Mouse (Mus musculus) MEL (cell line): ENCODE data around the gene Itpr2. TPM values are rescaled to one million over a fixed set of nuclear protein-coding genes. Genes with fewer than 3 reads are reported as not detected.

Experiments
- DNase-seq: peaks from one replicate; pipeline ENCODE4 v3.0.0; 2011; ENCODE audit warnings: low read depth, low spot score
- H3K27ac ChIP-seq: 2 replicates; pipeline ENCODE4 v1.5.1; 2012; ENCODE audit warnings: low read depth, mild to moderate bottlenecking, control low read depth, low read length, moderate library complexity; ENCODE audit not compliant: control insufficient read depth
- H3K27me3 ChIP-seq, 2 experiments: fragments of 150-350 bp in 1 of 2; sonication (generic) in 1 of 2; 2 replicates each; pipeline ENCODE4 v1.6.1; 2012; ENCODE audit warnings: low read length in 2 of 2, mild to moderate bottlenecking in 2 of 2, improper control_type of control experiment in 1 of 2, moderate library complexity in 1 of 2; ENCODE audit not compliant: insufficient read depth in 2 of 2, control insufficient read depth in 1 of 2
- H3K36me3 ChIP-seq, 2 experiments: 2 replicates each; pipeline ENCODE4 v1.6.1; 2012 to 2014; ENCODE audit warnings: low read length in 2 of 2, improper control_type of control experiment in 1 of 2, inconsistent platforms in 1 of 2, mild to moderate bottlenecking in 1 of 2; ENCODE audit not compliant: insufficient read depth in 2 of 2, control insufficient read depth in 1 of 2
- H3K4me1 ChIP-seq, 2 experiments: fragments of 150-350 bp in 1 of 2; sonication (generic) in 1 of 2; 2 replicates each; pipeline ENCODE4 v1.6.1; 2012; ENCODE audit warnings: low read length in 2 of 2, improper control_type of control experiment in 1 of 2, mild to moderate bottlenecking in 1 of 2; ENCODE audit not compliant: insufficient read depth in 2 of 2, control insufficient read depth in 1 of 2
- H3K4me3 ChIP-seq, 2 experiments: fragments of 150-350 bp in 1 of 2; sonication (generic) in 1 of 2; 2 replicates each; pipeline ENCODE4 v1.5.1; 2012; ENCODE audit warnings: low read depth in 2 of 2, low read length in 2 of 2, mild to moderate bottlenecking in 2 of 2, moderate library complexity in 2 of 2, control low read depth in 1 of 2, improper control_type of control experiment in 1 of 2; ENCODE audit not compliant: control insufficient read depth in 1 of 2, insufficient read depth in 1 of 2
- H3K79me2 ChIP-seq: 2 replicates; pipeline ENCODE4 v1.6.1; 2012; ENCODE audit warnings: mild to moderate bottlenecking, low read length, moderate library complexity; ENCODE audit not compliant: control insufficient read depth, poor library complexity, insufficient read depth
- H3K9ac ChIP-seq: 2 replicates; pipeline ENCODE4 v1.6.1; 2012; ENCODE audit warnings: low read depth, mild to moderate bottlenecking, control low read depth, low read length, moderate library complexity; ENCODE audit not compliant: control insufficient read depth, poor library complexity, severe bottlenecking
- H3K9me3 ChIP-seq: fragments of 150-350 bp; sonication (generic); replicated peaks from 2 replicates; pipeline ENCODE4 v1.6.1; 2012; ENCODE audit warnings: mild to moderate bottlenecking, low read length, improper control_type of control experiment, moderate library complexity; ENCODE audit not compliant: insufficient read depth
- BHLHE40 ChIP-seq: IDR thresholded peaks from 2 replicates; pipeline ENCODE4 v1.6.1; 2012; ENCODE audit warnings: low read depth, mild to moderate bottlenecking, inconsistent platforms, low read length, improper control_type of control experiment, borderline replicate concordance
- CHD2 ChIP-seq: IDR thresholded peaks from 2 replicates; pipeline ENCODE4 v1.6.1; 2011; ENCODE audit warnings: low read length, improper control_type of control experiment
- CTCF ChIP-seq, 3 experiments: IDR thresholded peaks in 2 of 3; conservative IDR thresholded peaks in 1 of 3; 2 replicates each; pipeline ENCODE4 v1.5.1; 2011 to 2012; ENCODE audit warnings: low read length in 3 of 3, low read depth in 2 of 3, mild to moderate bottlenecking in 2 of 3, improper control_type of control experiment in 1 of 3, inconsistent platforms in 1 of 3, mixed read lengths in 1 of 3, moderate library complexity in 1 of 3; ENCODE audit not compliant: control insufficient read depth in 1 of 3, insufficient read depth in 1 of 3, poor library complexity in 1 of 3, severe bottlenecking in 1 of 3
- ELF1 ChIP-seq: IDR thresholded peaks from 2 replicates; pipeline ENCODE4 v1.6.1; 2014; ENCODE audit warnings: low read depth, mild to moderate bottlenecking, inconsistent platforms, low read length, improper control_type of control experiment, moderate library complexity
- EP300 ChIP-seq, 2 experiments: IDR thresholded peaks; 2 replicates each; pipeline ENCODE4 v1.6.1; 2011; ENCODE audit warnings: improper control_type of control experiment in 2 of 2, low read length in 2 of 2, low read depth in 1 of 2, mild to moderate bottlenecking in 1 of 2
- ETS1 ChIP-seq: IDR thresholded peaks from 2 replicates; pipeline ENCODE4 v1.6.1; 2012; ENCODE audit warnings: low read depth, mild to moderate bottlenecking, inconsistent platforms, low read length, improper control_type of control experiment, moderate library complexity
- GABPA ChIP-seq: IDR thresholded peaks from 2 replicates; pipeline ENCODE4 v1.6.1; 2012; ENCODE audit warnings: low read depth, mild to moderate bottlenecking, inconsistent platforms, low read length, improper control_type of control experiment, moderate library complexity
- GATA1 ChIP-seq: IDR thresholded peaks from 2 replicates; pipeline ENCODE4 v1.6.1; 2011; ENCODE audit warnings: low read depth, low read length, improper control_type of control experiment
- HCFC1 ChIP-seq: IDR thresholded peaks from 2 replicates; pipeline ENCODE4 v1.6.1; 2012; ENCODE audit warnings: low read depth, mild to moderate bottlenecking, inconsistent platforms, low read length, improper control_type of control experiment, moderate library complexity
- MAFK ChIP-seq: IDR thresholded peaks from 2 replicates; pipeline ENCODE4 v1.6.1; 2011; ENCODE audit warnings: low read depth, mild to moderate bottlenecking, low read length, improper control_type of control experiment, borderline replicate concordance
- MAX ChIP-seq: IDR thresholded peaks from 2 replicates; pipeline ENCODE4 v1.6.1; 2011; ENCODE audit warnings: low read length, improper control_type of control experiment
- MAZ ChIP-seq: IDR thresholded peaks from 2 replicates; pipeline ENCODE4 v1.6.1; 2012; ENCODE audit warnings: low read depth, mild to moderate bottlenecking, inconsistent platforms, low read length, improper control_type of control experiment
- MEF2A ChIP-seq: IDR thresholded peaks from 2 replicates; pipeline ENCODE4 v1.6.1; 2014; ENCODE audit warnings: low read depth, mild to moderate bottlenecking, inconsistent platforms, low read length, improper control_type of control experiment; ENCODE audit not compliant: poor library complexity, insufficient replicate concordance, severe bottlenecking; ENCODE audit errors: extremely low read depth
- MYC ChIP-seq: IDR thresholded peaks from 2 replicates; pipeline ENCODE4 v1.6.1; 2011; ENCODE audit warnings: low read depth, mild to moderate bottlenecking, low read length, improper control_type of control experiment, moderate library complexity
- NELFE ChIP-seq: IDR thresholded peaks from 2 replicates; pipeline ENCODE4 v1.6.1; 2011; ENCODE audit warnings: low read depth, low read length, improper control_type of control experiment
- NRF1 ChIP-seq: IDR thresholded peaks from 2 replicates; pipeline ENCODE4 v1.6.1; 2014; ENCODE audit warnings: low read depth, mild to moderate bottlenecking, inconsistent platforms, low read length, improper control_type of control experiment, moderate library complexity; ENCODE audit not compliant: poor library complexity, insufficient read depth, severe bottlenecking
- POLR2A ChIP-seq, 2 experiments: IDR thresholded peaks; 2 replicates each; pipeline ENCODE4 v1.6.1; 2011 to 2012; ENCODE audit warnings: low read length in 2 of 2, mild to moderate bottlenecking in 2 of 2, control low read depth in 1 of 2, improper control_type of control experiment in 1 of 2, low read depth in 1 of 2, moderate library complexity in 1 of 2; ENCODE audit not compliant: control insufficient read depth in 1 of 2, insufficient read depth in 1 of 2, poor library complexity in 1 of 2
- POLR2AphosphoS5 ChIP-seq: IDR thresholded peaks from 2 replicates; pipeline ENCODE4 v1.6.1; 2012; ENCODE audit warnings: low read depth, borderline replicate concordance, mild to moderate bottlenecking, inconsistent platforms, low read length, moderate library complexity, mixed read lengths
- RCOR1 ChIP-seq: IDR thresholded peaks from 2 replicates; pipeline ENCODE4 v1.6.1; 2012; ENCODE audit warnings: low read depth, mild to moderate bottlenecking, inconsistent platforms, low read length, improper control_type of control experiment
- SIN3A ChIP-seq: IDR thresholded peaks from 2 replicates; pipeline ENCODE4 v1.6.1; 2012; ENCODE audit warnings: low read length, improper control_type of control experiment, inconsistent platforms
- SMC3 ChIP-seq: IDR thresholded peaks from 2 replicates; pipeline ENCODE4 v1.6.1; 2011; ENCODE audit warnings: low read depth, low read length, improper control_type of control experiment
- TBP ChIP-seq: IDR thresholded peaks from 2 replicates; pipeline ENCODE4 v1.8.0; 2011; ENCODE audit warnings: low read depth, low read length, improper control_type of control experiment
- TCF12 ChIP-seq: IDR thresholded peaks from 2 replicates; pipeline ENCODE4 v1.6.1; 2014; ENCODE audit warnings: low read depth, mild to moderate bottlenecking, inconsistent platforms, low read length, improper control_type of control experiment, moderate library complexity
- UBTF ChIP-seq: IDR thresholded peaks from 2 replicates; pipeline ENCODE4 v1.6.1; 2012; ENCODE audit warnings: low read depth, mild to moderate bottlenecking, inconsistent platforms, low read length, improper control_type of control experiment, moderate library complexity, borderline replicate concordance; ENCODE audit not compliant: insufficient read depth
- ZKSCAN1 ChIP-seq: IDR thresholded peaks from 2 replicates; pipeline ENCODE4 v1.6.1; 2012; ENCODE audit warnings: low read depth, mild to moderate bottlenecking, inconsistent platforms, low read length, improper control_type of control experiment, moderate library complexity
- ZMIZ1 ChIP-seq: IDR thresholded peaks from 2 replicates; pipeline ENCODE4 v1.6.1; 2012; ENCODE audit warnings: low read depth, mild to moderate bottlenecking, inconsistent platforms, low read length, improper control_type of control experiment, moderate library complexity
- ZNF384 ChIP-seq: IDR thresholded peaks from 2 replicates; pipeline ENCODE4 v1.6.1; 2012; ENCODE audit warnings: low read depth, mild to moderate bottlenecking, inconsistent platforms, low read length, improper control_type of control experiment
- polyA plus RNA-seq, 2 experiments: library from polyadenylated mRNA; stranded (reverse) in 1 of 2; unstranded in 1 of 2; fragments of >175 nt in 1 of 2; fragments of >200 nt in 1 of 2; gene quantifications; 2 replicates each; pipeline versions ENCODE4 v1.2.1 to v1.2.4; 2012; ENCODE audit warnings: low replicate concordance in 2 of 2, low read depth in 1 of 2; ENCODE audit not compliant: insufficient read length in 2 of 2, insufficient read depth in 1 of 2, missing spikeins in 1 of 2
- total RNA-seq: library from RNA; depleted of rRNA; stranded (reverse); fragments of 300-350 nt; gene quantifications from 2 replicates; pipeline ENCODE4 v1.2.3, GENCODE M21; 2012

Itpr2 gene
- total and polyA plus RNA-seq, 3 experiments, result 1.5 to 3.0 TPM; not detected in 1

DNA sequence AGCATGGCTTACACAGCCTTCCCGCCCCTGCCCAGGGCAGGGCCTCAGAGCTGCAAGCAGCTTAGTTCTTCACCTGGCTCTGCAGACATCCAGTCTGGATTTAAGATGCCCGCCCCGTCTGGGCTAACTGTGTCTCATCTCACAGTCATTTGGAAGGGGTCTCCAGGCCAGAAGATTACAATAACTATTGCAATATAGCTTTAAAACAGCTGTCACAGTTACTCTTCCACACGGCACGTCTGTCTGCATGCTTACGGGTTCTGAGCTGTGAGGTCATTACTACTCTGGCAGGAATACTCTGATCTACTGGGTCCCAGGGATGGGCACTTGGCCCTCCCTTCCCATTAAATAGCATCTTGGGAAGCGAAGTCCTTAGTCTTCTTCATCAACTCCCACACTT, 393.3 kb downstream of the Itpr2 start:
- Histone ChIP-seq H3K27me3 (no peaks in the 10 kb centered on the region), H3K79me2 (no peaks in the 10 kb centered on the region), H3K4me1 (peaks cover 6 to 19% of the 10 kb centered on the region in 2 experiments), H3K9ac (no peak overlapping the region), H3K4me3 (no peak overlapping the region), H3K36me3 (peaks cover 0 to 10% of the 10 kb centered on the region in 2 experiments; a peak in 3 of 4 replicates), H3K9me3 (no peaks in the 10 kb centered on the region), H3K27ac (no peak overlapping the region)
- DNase-seq, result no peak
- TF ChIP-seq POLR2AphosphoS5 (no peak), CHD2 (no peak), ETS1 (no peak), GATA1 (no peak), UBTF (no peak), MAX (no peak), HCFC1 (no peak), BHLHE40 (no peak), SMC3 (no peak), RCOR1 (no peak), ZKSCAN1 (no peak), ELF1 (no peak), EP300 (IDR thresholded peaks at IDR 0.05; ENCODE audit: low read depth in 1 of 2, low read length in 2 of 2) (no peak), ZMIZ1 (no peak), GABPA (no peak)

DNA sequence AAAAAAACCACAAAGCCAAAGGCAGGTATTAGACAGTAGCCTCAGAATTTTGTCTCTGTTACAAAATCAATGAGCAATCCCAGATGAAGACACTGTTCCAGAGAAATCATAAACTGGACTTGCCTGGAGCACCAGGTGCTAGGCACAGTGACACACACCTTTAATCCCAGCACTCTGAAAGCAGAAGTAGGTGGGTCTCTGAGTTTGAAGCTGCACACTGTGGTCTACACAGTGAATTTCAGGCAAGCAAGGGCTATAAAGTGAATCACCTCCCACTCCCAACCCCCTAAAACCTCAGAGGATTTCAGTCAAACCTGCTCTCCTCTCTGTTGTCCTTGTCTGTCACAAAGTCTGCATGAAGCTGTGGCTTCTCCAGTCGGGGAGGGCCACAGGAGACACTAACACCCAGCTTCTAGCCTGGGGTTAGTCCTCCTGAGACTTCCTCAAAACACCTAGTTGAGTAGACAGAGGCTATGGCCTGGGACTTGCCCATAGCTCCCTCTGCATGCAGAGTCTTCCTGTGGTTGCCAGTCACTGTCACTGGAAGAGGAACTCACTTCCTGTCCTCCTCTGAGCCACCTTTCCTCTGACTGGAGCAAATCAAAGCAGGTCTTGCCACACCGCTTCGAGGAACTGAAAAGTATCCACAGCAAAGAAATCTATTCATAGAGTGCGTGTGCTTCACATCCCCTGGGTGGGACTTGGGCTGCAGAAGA, 394.7 kb downstream of the Itpr2 start:
- Histone ChIP-seq H3K4me1 (peaks cover 1 to 7% of the 10 kb centered on the region in 2 experiments; a peak in 3 of 4 replicates), H3K9me3 (no peaks in the 10 kb centered on the region), H3K9ac (no peak overlapping the region), H3K4me3 (no peak overlapping the region), H3K27me3 (no peaks in the 10 kb centered on the region), H3K79me2 (no peaks in the 10 kb centered on the region), H3K36me3 (peaks cover 0 to 8% of the 10 kb centered on the region in 2 experiments; a peak in 3 of 4 replicates), H3K27ac (no peak overlapping the region)
- TF ChIP-seq MYC (no peak), POLR2AphosphoS5 (no peak), SIN3A (no peak), TCF12 (no peak), MEF2A (no peak), MAZ (no peak), NELFE (no peak), POLR2A (IDR thresholded peaks at IDR 0.05; ENCODE audit: control insufficient read depth in 1 of 2, insufficient read depth in 1 of 2, low read depth in 1 of 2, low read length in 2 of 2, poor library complexity in 1 of 2) (no peak), MAFK (no peak), HCFC1 (no peak), CTCF (IDR thresholded peaks at IDR 0.05 in 2 of 3, conservative IDR thresholded peaks at IDR 0.05 in 1 of 3; ENCODE audit: control insufficient read depth in 1 of 3, insufficient read depth in 1 of 3, low read depth in 2 of 3, low read length in 3 of 3, poor library complexity in 1 of 3, severe bottlenecking in 1 of 3) (no peak), TBP (no peak), BHLHE40 (no peak), ZMIZ1 (no peak), GABPA (no peak), NRF1 (no peak), SMC3 (no peak), RCOR1 (no peak), UBTF (no peak), ZNF384 (no peak)
- peak; percentile 43 for DNase-seq
